Mouse (Mus musculus): ENCODE results near the gene Stmnd1. TPM values are rescaled to one million over a fixed set of nuclear protein-coding genes. Genes with fewer than 3 reads are reported as not detected.

Gene Stmnd1
- polyA plus RNA-seq, 1 experiment = not detected

DNA sequence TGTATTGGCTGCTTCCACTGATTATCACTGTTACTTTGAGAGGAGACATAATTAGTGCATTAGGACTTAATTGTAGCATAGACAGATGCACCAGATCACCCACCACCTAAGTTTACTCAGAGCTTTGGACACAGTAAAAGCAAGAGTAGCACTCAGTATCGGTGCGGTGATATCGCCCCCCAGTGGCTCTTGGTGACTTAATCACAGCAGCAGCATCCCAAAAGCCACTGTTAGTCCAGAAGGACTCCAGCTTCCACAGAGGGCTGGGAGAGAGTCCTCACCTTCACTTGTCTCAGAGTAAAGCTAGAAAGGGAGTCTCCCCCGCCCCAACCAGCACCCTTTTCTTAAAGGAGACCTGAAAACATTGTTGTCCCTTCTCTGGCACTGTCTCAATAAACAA lies 15.7 kb upstream of the Stmnd1 start:
- TF ChIP-seq POLR2A (IDR thresholded peaks at IDR 0.05; ENCODE audit: borderline replicate concordance, extremely low read depth, insufficient read depth, insufficient read length, poor library complexity, severe bottlenecking) = no peak
- TF ChIP-seq CTCF (IDR thresholded peaks at IDR 0.05; ENCODE audit: borderline replicate concordance, extremely low read depth, insufficient read depth, insufficient read length) = peak; percentile 80
- DNase-seq (ENCODE audit: low read depth) = peak; percentile 89

GRCm38 (mm10) chr13:46259526-46259925 lies 14.0 kb upstream of the Stmnd1 start:
- TF ChIP-seq POLR2A (IDR thresholded peaks at IDR 0.05; ENCODE audit: borderline replicate concordance, extremely low read depth, insufficient read depth, insufficient read length, poor library complexity, severe bottlenecking) = no peak
- no peak for TF ChIP-seq CTCF (IDR thresholded peaks at IDR 0.05; ENCODE audit: borderline replicate concordance, extremely low read depth, insufficient read depth, insufficient read length)
- no peak for DNase-seq (ENCODE audit: low read depth)

GRCm38 (mm10) chr13:46261244-46261643 lies 12.3 kb upstream of the Stmnd1 start:
- no peak for DNase-seq (ENCODE audit: low read depth)
- no peak for TF ChIP-seq CTCF (IDR thresholded peaks at IDR 0.05; ENCODE audit: borderline replicate concordance, extremely low read depth, insufficient read depth, insufficient read length)
- no peak for TF ChIP-seq POLR2A (IDR thresholded peaks at IDR 0.05; ENCODE audit: borderline replicate concordance, extremely low read depth, insufficient read depth, insufficient read length, poor library complexity, severe bottlenecking)

GRCm38 (mm10) chr13:46267783-46268182 lies 5.7 kb upstream of the Stmnd1 start:
- TF ChIP-seq CTCF (IDR thresholded peaks at IDR 0.05; ENCODE audit: borderline replicate concordance, extremely low read depth, insufficient read depth, insufficient read length) = no peak
- TF ChIP-seq POLR2A (IDR thresholded peaks at IDR 0.05; ENCODE audit: borderline replicate concordance, extremely low read depth, insufficient read depth, insufficient read length, poor library complexity, severe bottlenecking) = no peak
- no peak for DNase-seq (ENCODE audit: low read depth)

DNA sequence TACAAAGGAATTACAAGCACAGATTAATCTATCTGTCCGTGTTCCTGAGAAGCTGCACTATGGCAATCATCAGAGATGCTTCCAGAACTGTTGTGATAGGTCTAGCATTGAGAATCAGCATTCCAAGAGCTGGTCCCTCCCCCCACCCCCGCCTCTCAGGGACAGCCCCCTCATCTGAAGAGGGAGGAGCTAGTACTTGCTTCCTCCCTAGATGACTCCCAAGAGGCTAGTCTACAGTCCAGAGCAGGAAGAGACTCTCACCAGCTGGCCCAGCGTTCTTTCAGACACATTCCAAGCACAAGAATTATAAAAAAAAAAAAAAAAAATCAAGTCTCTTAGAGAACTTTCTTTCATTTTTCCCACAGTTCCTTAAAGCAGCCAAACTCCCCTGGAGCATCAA lies 5.2 kb upstream of the Stmnd1 start:
- DNase-seq (ENCODE audit: low read depth) = peak; percentile 1
- no peak for TF ChIP-seq POLR2A (IDR thresholded peaks at IDR 0.05; ENCODE audit: borderline replicate concordance, extremely low read depth, insufficient read depth, insufficient read length, poor library complexity, severe bottlenecking)
- no peak for TF ChIP-seq CTCF (IDR thresholded peaks at IDR 0.05; ENCODE audit: borderline replicate concordance, extremely low read depth, insufficient read depth, insufficient read length)

GRCm38 (mm10) chr13:46268815-46269445 lies 4.6 kb upstream of the Stmnd1 start:
- peak; percentile 90 for DNase-seq (ENCODE audit: low read depth)
- TF ChIP-seq POLR2A (IDR thresholded peaks at IDR 0.05; ENCODE audit: borderline replicate concordance, extremely low read depth, insufficient read depth, insufficient read length, poor library complexity, severe bottlenecking) (no peak), CTCF (IDR thresholded peaks at IDR 0.05; ENCODE audit: borderline replicate concordance, extremely low read depth, insufficient read depth, insufficient read length) (no peak)

- TF ChIP-seq CTCF (IDR thresholded peaks at IDR 0.05; ENCODE audit: borderline replicate concordance, extremely low read depth, insufficient read depth, insufficient read length) (no peak), POLR2A (IDR thresholded peaks at IDR 0.05; ENCODE audit: borderline replicate concordance, extremely low read depth, insufficient read depth, insufficient read length, poor library complexity, severe bottlenecking) (no peak)
- peak; percentile 3 for DNase-seq (ENCODE audit: low read depth)
Measured at GRCm38 (mm10) chr13:46272811-46273452, 589 bp upstream of the Stmnd1 start.

DNA sequence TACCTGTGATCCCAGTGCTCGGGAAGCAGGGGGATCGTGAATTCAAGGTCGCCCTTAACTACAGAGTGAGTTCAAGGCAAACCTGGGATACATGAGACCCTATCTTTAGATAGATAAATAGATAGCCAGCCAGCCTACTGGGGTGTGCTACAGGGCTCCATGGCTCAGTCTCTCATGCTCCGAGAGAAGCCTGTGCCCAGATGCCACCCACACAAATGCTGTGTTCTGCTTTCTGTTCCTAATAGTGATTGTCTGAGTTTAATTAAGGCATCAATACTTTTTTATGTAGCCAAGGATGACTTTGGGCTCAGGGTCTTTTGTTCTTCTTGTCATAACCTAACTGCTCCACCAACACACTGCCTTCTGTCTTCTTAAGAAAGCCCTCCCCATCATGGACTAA lies 2.2 kb downstream of the Stmnd1 start:
- no peak for TF ChIP-seq POLR2A (IDR thresholded peaks at IDR 0.05; ENCODE audit: borderline replicate concordance, extremely low read depth, insufficient read depth, insufficient read length, poor library complexity, severe bottlenecking)
- TF ChIP-seq CTCF (IDR thresholded peaks at IDR 0.05; ENCODE audit: borderline replicate concordance, extremely low read depth, insufficient read depth, insufficient read length) = no peak
- DNase-seq (ENCODE audit: low read depth) = no peak

DNA sequence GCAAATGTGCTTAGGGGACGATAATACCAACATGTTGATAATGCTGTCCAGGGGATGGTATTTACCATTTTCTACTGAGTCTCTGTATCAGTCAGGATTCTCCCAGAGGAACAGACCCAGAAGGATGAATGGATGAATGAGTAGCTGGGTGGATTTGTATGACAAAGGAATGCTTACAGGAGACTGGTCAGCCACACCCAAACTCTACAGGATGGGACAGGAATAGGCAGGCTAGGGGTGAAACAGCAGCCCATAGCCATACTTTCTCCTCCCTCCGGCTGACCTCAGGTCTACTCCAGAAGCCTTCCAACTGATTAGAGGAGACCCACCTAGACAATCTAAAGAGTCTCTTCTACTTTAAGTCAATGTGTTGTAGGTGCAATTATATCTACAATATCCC lies 9.0 kb downstream of the Stmnd1 start:
- no peak for DNase-seq (ENCODE audit: low read depth)

DNA sequence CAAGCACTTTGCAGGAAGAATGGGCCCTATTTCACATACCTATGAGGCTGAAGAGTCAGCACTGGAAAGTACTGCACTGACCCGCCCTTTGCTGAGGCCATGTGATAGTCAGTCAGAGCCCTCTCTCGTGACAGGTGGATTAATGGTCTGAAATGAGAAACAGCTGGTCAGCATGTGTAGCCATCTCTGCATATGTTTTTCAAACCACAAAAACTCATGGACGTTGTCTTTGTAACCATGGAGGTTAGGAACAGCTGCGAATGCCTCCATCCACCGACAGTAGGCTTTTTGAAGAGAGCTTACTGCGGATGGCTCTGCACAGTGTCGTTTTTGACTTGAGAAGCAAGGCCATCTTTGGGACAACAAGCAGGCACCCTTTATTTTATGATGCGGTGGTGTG lies 14.3 kb downstream of the Stmnd1 start:
- TF ChIP-seq CTCF (IDR thresholded peaks at IDR 0.05; ENCODE audit: borderline replicate concordance, extremely low read depth, insufficient read depth, insufficient read length) (no peak), POLR2A (IDR thresholded peaks at IDR 0.05; ENCODE audit: borderline replicate concordance, extremely low read depth, insufficient read depth, insufficient read length, poor library complexity, severe bottlenecking) (no peak)
- DNase-seq (ENCODE audit: low read depth) = no peak

More for the DNA sequence above, 9.0 kb downstream of the Stmnd1 start:
- TF ChIP-seq CTCF (IDR thresholded peaks at IDR 0.05; ENCODE audit: borderline replicate concordance, extremely low read depth, insufficient read depth, insufficient read length) = no peak
- TF ChIP-seq POLR2A (IDR thresholded peaks at IDR 0.05; ENCODE audit: borderline replicate concordance, extremely low read depth, insufficient read depth, insufficient read length, poor library complexity, severe bottlenecking) = no peak

- no peak for TF ChIP-seq CTCF (IDR thresholded peaks at IDR 0.05; ENCODE audit: borderline replicate concordance, extremely low read depth, insufficient read depth, insufficient read length)
- no peak for TF ChIP-seq POLR2A (IDR thresholded peaks at IDR 0.05; ENCODE audit: borderline replicate concordance, extremely low read depth, insufficient read depth, insufficient read length, poor library complexity, severe bottlenecking)
- no peak for DNase-seq (ENCODE audit: low read depth)
Measured at GRCm38 (mm10) chr13:46288372-46288771, 14.9 kb downstream of the Stmnd1 start.

GRCm38 (mm10) chr13:46290537-46290936 lies 17.0 kb downstream of the Stmnd1 start:
- no peak for TF ChIP-seq CTCF (IDR thresholded peaks at IDR 0.05; ENCODE audit: borderline replicate concordance, extremely low read depth, insufficient read depth, insufficient read length)
- TF ChIP-seq POLR2A (IDR thresholded peaks at IDR 0.05; ENCODE audit: borderline replicate concordance, extremely low read depth, insufficient read depth, insufficient read length, poor library complexity, severe bottlenecking) = no peak
- DNase-seq (ENCODE audit: low read depth) = no peak

Measured in brain, embryonic 14.5 days (tissue).